Mouse (Mus musculus): ENCODE measurements at regions not wholly inside any gene's neighbourhood (a gene's known extent, or its start where the extent isn't known, plus 50 kb on each side); places are given as distances from the start of the nearest gene placed in this dataset.

- no peaks in the 10 kb centered on the region for H3K27me3 ChIP-seq
- H3K4me1 ChIP-seq, result no peaks in the 10 kb centered on the region
- no peak overlapping the region for H3K27ac ChIP-seq (replicated peaks)
- H3K36me3 ChIP-seq, result no peaks in the 10 kb centered on the region
- H3K9me3 ChIP-seq, result no peaks in the 10 kb centered on the region
- no peak for ATAC-seq (replicated peaks)
- H3K4me3 ChIP-seq, result no peak overlapping the region
- no peak overlapping the region for H3K4me2 ChIP-seq (replicated peaks)
- no peak overlapping the region for H3K9ac ChIP-seq (replicated peaks)
- 87% methylated on average over 6 of the region's 6 CpGs for WGBS
These were observed 195.8 kb upstream of the Fermt1 start for GRCm38 (mm10) chr2:133141341-133142035.

- ATAC-seq (replicated peaks), result no peak
- 72% methylated on average over 1 of the region's 1 CpGs for WGBS
- no peaks in the 10 kb centered on the region for H3K27me3 ChIP-seq
- no peak overlapping the region for H3K27ac ChIP-seq (replicated peaks)
- no peaks in the 10 kb centered on the region for H3K4me1 ChIP-seq
- no peak overlapping the region for H3K4me3 ChIP-seq
- H3K9ac ChIP-seq (replicated peaks), result no peak overlapping the region
- no peaks in the 10 kb centered on the region for H3K36me3 ChIP-seq
- no peaks in the 10 kb centered on the region for H3K9me3 ChIP-seq
- H3K4me2 ChIP-seq (replicated peaks), result no peak overlapping the region
These were observed 206.8 kb upstream of the Fermt1 start for GRCm38 (mm10) chr2:133152461-133152860.

- H3K36me3 ChIP-seq, result no peaks in the 10 kb centered on the region
- no peaks in the 10 kb centered on the region for H3K9me3 ChIP-seq
- no peak overlapping the region for H3K27ac ChIP-seq (replicated peaks)
- WGBS, result 68% methylated on average over 3 of the region's 3 CpGs
- no peak overlapping the region for H3K4me2 ChIP-seq (replicated peaks)
- no peaks in the 10 kb centered on the region for H3K27me3 ChIP-seq
- H3K4me1 ChIP-seq, result no peaks in the 10 kb centered on the region
- no peak overlapping the region for H3K9ac ChIP-seq (replicated peaks)
- H3K4me3 ChIP-seq, result no peak overlapping the region
- no peak for ATAC-seq (replicated peaks)
These were observed 210.8 kb upstream of the Fermt1 start for GRCm38 (mm10) chr2:133156537-133156936.

- no peaks in the 10 kb centered on the region for H3K4me1 ChIP-seq
- H3K27me3 ChIP-seq, result no peaks in the 10 kb centered on the region
- no peaks in the 10 kb centered on the region for H3K9me3 ChIP-seq
- H3K27ac ChIP-seq (replicated peaks), result no peak overlapping the region
- H3K9ac ChIP-seq (replicated peaks), result no peak overlapping the region
- H3K4me2 ChIP-seq (replicated peaks), result no peak overlapping the region
- H3K36me3 ChIP-seq, result no peaks in the 10 kb centered on the region
- no peak overlapping the region for H3K4me3 ChIP-seq
- 40% methylated on average over 8 of the region's 8 CpGs for WGBS
- ATAC-seq (replicated peaks), result no peak
These were observed 212.5 kb upstream of the Fermt1 start for GRCm38 (mm10) chr2:133158206-133158605.

- H3K36me3 ChIP-seq, result no peaks in the 10 kb centered on the region
- H3K27ac ChIP-seq (replicated peaks), result no peak overlapping the region
- WGBS, result 40% methylated on average over 2 of the region's 2 CpGs
- ATAC-seq (replicated peaks), result no peak
- H3K27me3 ChIP-seq, result no peaks in the 10 kb centered on the region
- no peak overlapping the region for H3K9ac ChIP-seq (replicated peaks)
- no peaks in the 10 kb centered on the region for H3K4me1 ChIP-seq
- no peaks in the 10 kb centered on the region for H3K9me3 ChIP-seq
- H3K4me3 ChIP-seq, result no peak overlapping the region
- no peak overlapping the region for H3K4me2 ChIP-seq (replicated peaks)
These were observed 213.7 kb upstream of the Fermt1 start for GRCm38 (mm10) chr2:133159398-133159797.

- no peak overlapping the region for H3K4me3 ChIP-seq
- no peak overlapping the region for H3K27ac ChIP-seq (replicated peaks)
- H3K27me3 ChIP-seq, result no peaks in the 10 kb centered on the region
- no peak for ATAC-seq (replicated peaks)
- no peak overlapping the region for H3K4me2 ChIP-seq (replicated peaks)
- WGBS, result 90% methylated on average over 3 of the region's 3 CpGs
- H3K4me1 ChIP-seq, result no peaks in the 10 kb centered on the region
- no peak overlapping the region for H3K9ac ChIP-seq (replicated peaks)
- no peaks in the 10 kb centered on the region for H3K9me3 ChIP-seq
- H3K36me3 ChIP-seq, result no peaks in the 10 kb centered on the region
These were observed 230.7 kb upstream of the Fermt1 start for GRCm38 (mm10) chr2:133176411-133176810.

- no peak overlapping the region for H3K4me3 ChIP-seq
- no peak overlapping the region for H3K27ac ChIP-seq (replicated peaks)
- ATAC-seq (replicated peaks), result no peak
- no peaks in the 10 kb centered on the region for H3K27me3 ChIP-seq
- 98% methylated on average over 1 of the region's 1 CpGs for WGBS
- no peaks in the 10 kb centered on the region for H3K36me3 ChIP-seq
- no peak overlapping the region for H3K9ac ChIP-seq (replicated peaks)
- no peaks in the 10 kb centered on the region for H3K9me3 ChIP-seq
- no peaks in the 10 kb centered on the region for H3K4me1 ChIP-seq
- no peak overlapping the region for H3K4me2 ChIP-seq (replicated peaks)
These were observed 235.5 kb upstream of the Fermt1 start for GRCm38 (mm10) chr2:133181216-133181615.

- Histone ChIP-seq H3K36me3 (no peaks in the 10 kb centered on the region), H3K4me3 (no peak overlapping the region), H3K27ac (replicated peaks) (no peak overlapping the region), H3K4me1 (no peaks in the 10 kb centered on the region), H3K4me2 (replicated peaks) (no peak overlapping the region), H3K9me3 (no peaks in the 10 kb centered on the region), H3K27me3 (no peaks in the 10 kb centered on the region), H3K9ac (replicated peaks) (no peak overlapping the region)
- WGBS, result 68% methylated on average over 4 of the region's 4 CpGs
- no peak for ATAC-seq (replicated peaks)
These were observed 237.2 kb upstream of the Fermt1 start for GRCm38 (mm10) chr2:133182920-133183319.

- Histone ChIP-seq H3K4me3 (no peak overlapping the region), H3K27ac (replicated peaks) (no peak overlapping the region), H3K36me3 (no peaks in the 10 kb centered on the region), H3K4me1 (no peaks in the 10 kb centered on the region), H3K9me3 (no peaks in the 10 kb centered on the region), H3K27me3 (no peaks in the 10 kb centered on the region), H3K9ac (replicated peaks) (no peak overlapping the region), H3K4me2 (replicated peaks) (no peak overlapping the region)
- WGBS, result 30% methylated on average over 5 of the region's 5 CpGs
- ATAC-seq (replicated peaks), result no peak
These were observed 258.7 kb upstream of the Fermt1 start for GRCm38 (mm10) chr2:133204295-133204866.

GRCm38 (mm10) chr2:133208498-133208897 lies 262.8 kb upstream of the Fermt1 start:
- Histone ChIP-seq H3K27ac (replicated peaks) (no peak overlapping the region), H3K27me3 (no peaks in the 10 kb centered on the region), H3K9ac (replicated peaks) (no peak overlapping the region), H3K36me3 (no peaks in the 10 kb centered on the region), H3K4me2 (replicated peaks) (no peak overlapping the region), H3K4me3 (no peak overlapping the region), H3K9me3 (no peaks in the 10 kb centered on the region), H3K4me1 (no peaks in the 10 kb centered on the region)
- ATAC-seq (replicated peaks), result no peak
- 88% methylated on average over 4 of the region's 4 CpGs for WGBS

GRCm38 (mm10) chr2:133221762-133222556 lies 276.3 kb upstream of the Fermt1 start:
- no peak for ATAC-seq (replicated peaks)
- WGBS, result 65% methylated on average over 4 of the region's 4 CpGs
- Histone ChIP-seq H3K4me3 (no peak overlapping the region), H3K9me3 (no peaks in the 10 kb centered on the region), H3K36me3 (no peaks in the 10 kb centered on the region), H3K9ac (replicated peaks) (no peak overlapping the region), H3K4me2 (replicated peaks) (no peak overlapping the region), H3K27ac (replicated peaks) (no peak overlapping the region), H3K27me3 (no peaks in the 10 kb centered on the region), H3K4me1 (no peaks in the 10 kb centered on the region)

GRCm38 (mm10) chr2:133235175-133235920 lies 289.6 kb upstream of the Fermt1 start:
- Histone ChIP-seq H3K9me3 (no peaks in the 10 kb centered on the region), H3K27ac (replicated peaks) (no peak overlapping the region), H3K27me3 (no peaks in the 10 kb centered on the region), H3K4me3 (no peak overlapping the region), H3K4me1 (no peaks in the 10 kb centered on the region), H3K9ac (replicated peaks) (no peak overlapping the region), H3K4me2 (replicated peaks) (no peak overlapping the region), H3K36me3 (no peaks in the 10 kb centered on the region)
- ATAC-seq (replicated peaks), result no peak
- 78% methylated on average over 4 of the region's 4 CpGs for WGBS

All from forebrain, embryonic 15.5 days (tissue).